Mouse (Mus musculus) erythroblast, embryonic 14.5 days (primary cell): ENCODE results near the gene Csrp3.

Experiments
- GATA1 ChIP-seq: IDR thresholded peaks from 2 replicates; pipeline ENCODE4 v1.6.1; 2012; ENCODE audit warnings: low read length, inconsistent platforms, mixed read lengths
- TAL1 ChIP-seq: IDR thresholded peaks from 3 replicates; pipeline ENCODE4 v1.6.1; 2012; ENCODE audit warnings: low read length, inconsistent platforms, mixed read lengths

GRCm38 (mm10) chr7:48788851-48789572 lies 58.8 kb downstream of the Csrp3 start, which contains the start of gene Zdhhc13:
- no peak for TF ChIP-seq GATA1
- TF ChIP-seq TAL1, result no peak
